Mouse (Mus musculus): ENCODE data around the gene Card9.
A peak's percentile ranks its signal among the peaks of the same experiment; 100 is the strongest.

Gene Card9

GRCm38 (mm10) chr2:26360772-26361171 is at the start of gene Card9:
Gene Card9, minus strand, starts transcription at chr2:26360918.
- DNase-seq (ENCODE audit: low read depth, low spot score), result no peak

GRCm38 (mm10) chr2:26410091-26410490 is 49.4 kb upstream of the Card9 start:
- no peak for DNase-seq (ENCODE audit: low read depth, low spot score)

More at GRCm38 (mm10) chr2:26360772-26361171, at the start of gene Card9:
- H3K36me3 ChIP-seq (ENCODE audit: control insufficient read depth, insufficient read depth, low read length, poor library complexity, severe bottlenecking), result 0 out of 2 replicates have a peak, but pooled peaks cover 2% of the 10 kb centered on the region
- no peaks in the 10 kb centered on the region for H3K27me3 ChIP-seq (ENCODE audit: control insufficient read depth, insufficient read depth, low read length, poor library complexity, severe bottlenecking)

GRCm38 (mm10) chr2:26409362-26409761 is 48.6 kb upstream of the Card9 start:
- Histone ChIP-seq H3K36me3 (ENCODE audit: control insufficient read depth, insufficient read depth, low read length, poor library complexity, severe bottlenecking) (no peaks in the 10 kb centered on the region; the same call in none of the 2 replicates), H3K27me3 (ENCODE audit: control insufficient read depth, insufficient read depth, low read length, poor library complexity, severe bottlenecking) (no peaks in the 10 kb centered on the region)
- no peak for DNase-seq (ENCODE audit: low read depth, low spot score)

More at GRCm38 (mm10) chr2:26410091-26410490, 49.4 kb upstream of the Card9 start:
- Histone ChIP-seq H3K27me3 (ENCODE audit: control insufficient read depth, insufficient read depth, low read length, poor library complexity, severe bottlenecking) (no peaks in the 10 kb centered on the region), H3K36me3 (ENCODE audit: control insufficient read depth, insufficient read depth, low read length, poor library complexity, severe bottlenecking) (no peaks in the 10 kb centered on the region; the same call in none of the 2 replicates)

- Histone ChIP-seq H3K36me3 (ENCODE audit: control insufficient read depth, insufficient read depth, low read length, poor library complexity, severe bottlenecking) (no peaks in the 10 kb centered on the region; the same call in 1 of the 2 replicates), H3K27me3 (ENCODE audit: control insufficient read depth, insufficient read depth, low read length, poor library complexity, severe bottlenecking) (no peaks in the 10 kb centered on the region)
- peak; percentile 96 for DNase-seq (ENCODE audit: low read depth, low spot score)
Observed at GRCm38 (mm10) chr2:26408515-26409356, 48.0 kb upstream of the Card9 start, which contains the start of gene Inpp5e. Gene Inpp5e, minus strand, starts transcription at chr2:26409203.

GRCm38 (mm10) chr2:26403306-26403705 is 42.6 kb upstream of the Card9 start:
- Histone ChIP-seq H3K36me3 (ENCODE audit: control insufficient read depth, insufficient read depth, low read length, poor library complexity, severe bottlenecking) (peaks cover 10% of the 10 kb centered on the region), H3K27me3 (ENCODE audit: control insufficient read depth, insufficient read depth, low read length, poor library complexity, severe bottlenecking) (no peaks in the 10 kb centered on the region)
- DNase-seq (ENCODE audit: low read depth, low spot score), result no peak

GRCm38 (mm10) chr2:26402265-26402664 is 41.5 kb upstream of the Card9 start:
- no peaks in the 10 kb centered on the region for H3K27me3 ChIP-seq (ENCODE audit: control insufficient read depth, insufficient read depth, low read length, poor library complexity, severe bottlenecking)
- no peak for DNase-seq (ENCODE audit: low read depth, low spot score)
- H3K36me3 ChIP-seq (ENCODE audit: control insufficient read depth, insufficient read depth, low read length, poor library complexity, severe bottlenecking), result peaks cover 11% of the 10 kb centered on the region

- Histone ChIP-seq H3K27me3 (ENCODE audit: control insufficient read depth, insufficient read depth, low read length, poor library complexity, severe bottlenecking) (no peaks in the 10 kb centered on the region), H3K36me3 (ENCODE audit: control insufficient read depth, insufficient read depth, low read length, poor library complexity, severe bottlenecking) (peaks cover 11% of the 10 kb centered on the region)
- DNase-seq (ENCODE audit: low read depth, low spot score), result no peak
Observed at GRCm38 (mm10) chr2:26401023-26401422, 40.3 kb upstream of the Card9 start.

- Histone ChIP-seq H3K36me3 (ENCODE audit: control insufficient read depth, insufficient read depth, low read length, poor library complexity, severe bottlenecking) (peaks cover 12% of the 10 kb centered on the region), H3K27me3 (ENCODE audit: control insufficient read depth, insufficient read depth, low read length, poor library complexity, severe bottlenecking) (no peaks in the 10 kb centered on the region)
- DNase-seq (ENCODE audit: low read depth, low spot score), result no peak
Observed at GRCm38 (mm10) chr2:26400296-26400695, 39.6 kb upstream of the Card9 start.

GRCm38 (mm10) chr2:26399647-26400046 is 38.9 kb upstream of the Card9 start:
- no peak for DNase-seq (ENCODE audit: low read depth, low spot score)
- H3K27me3 ChIP-seq (ENCODE audit: control insufficient read depth, insufficient read depth, low read length, poor library complexity, severe bottlenecking), result no peaks in the 10 kb centered on the region
- H3K36me3 ChIP-seq (ENCODE audit: control insufficient read depth, insufficient read depth, low read length, poor library complexity, severe bottlenecking), result peaks cover 15% of the 10 kb centered on the region

GRCm38 (mm10) chr2:26398978-26399377 is 38.3 kb upstream of the Card9 start:
- Histone ChIP-seq H3K36me3 (ENCODE audit: control insufficient read depth, insufficient read depth, low read length, poor library complexity, severe bottlenecking) (peaks cover 19% of the 10 kb centered on the region), H3K27me3 (ENCODE audit: control insufficient read depth, insufficient read depth, low read length, poor library complexity, severe bottlenecking) (no peaks in the 10 kb centered on the region)
- no peak for DNase-seq (ENCODE audit: low read depth, low spot score)

GRCm38 (mm10) chr2:26391617-26392016 is 30.9 kb upstream of the Card9 start:
- H3K27me3 ChIP-seq (ENCODE audit: control insufficient read depth, insufficient read depth, low read length, poor library complexity, severe bottlenecking), result no peaks in the 10 kb centered on the region
- peaks cover 25% of the 10 kb centered on the region for H3K36me3 ChIP-seq (ENCODE audit: control insufficient read depth, insufficient read depth, low read length, poor library complexity, severe bottlenecking)
- DNase-seq (ENCODE audit: low read depth, low spot score), result no peak

GRCm38 (mm10) chr2:26390954-26391353 is 30.2 kb upstream of the Card9 start:
- Histone ChIP-seq H3K27me3 (ENCODE audit: control insufficient read depth, insufficient read depth, low read length, poor library complexity, severe bottlenecking) (no peaks in the 10 kb centered on the region), H3K36me3 (ENCODE audit: control insufficient read depth, insufficient read depth, low read length, poor library complexity, severe bottlenecking) (peaks cover 28% of the 10 kb centered on the region)
- no peak for DNase-seq (ENCODE audit: low read depth, low spot score)

GRCm38 (mm10) chr2:26389154-26389690 is 28.5 kb upstream of the Card9 start, which contains the start of the genes Entr1 and Pmpca:
Gene Entr1, minus strand, starts transcription at chr2:26389316.
Gene Pmpca, plus strand, starts transcription at chr2:26389339.
- H3K36me3 ChIP-seq (ENCODE audit: control insufficient read depth, insufficient read depth, low read length, poor library complexity, severe bottlenecking), result peaks cover 27% of the 10 kb centered on the region
- peak; percentile 88 for DNase-seq (ENCODE audit: low read depth, low spot score)
- H3K27me3 ChIP-seq (ENCODE audit: control insufficient read depth, insufficient read depth, low read length, poor library complexity, severe bottlenecking), result no peaks in the 10 kb centered on the region

GRCm38 (mm10) chr2:26388682-26389153 is 28.0 kb upstream of the Card9 start:
- DNase-seq (ENCODE audit: low read depth, low spot score), result no peak
- peaks cover 26% of the 10 kb centered on the region for H3K36me3 ChIP-seq (ENCODE audit: control insufficient read depth, insufficient read depth, low read length, poor library complexity, severe bottlenecking)
- no peaks in the 10 kb centered on the region for H3K27me3 ChIP-seq (ENCODE audit: control insufficient read depth, insufficient read depth, low read length, poor library complexity, severe bottlenecking)

GRCm38 (mm10) chr2:26387713-26388112 is 27.0 kb upstream of the Card9 start:
- DNase-seq (ENCODE audit: low read depth, low spot score), result no peak
- Histone ChIP-seq H3K36me3 (ENCODE audit: control insufficient read depth, insufficient read depth, low read length, poor library complexity, severe bottlenecking) (peaks cover 19% of the 10 kb centered on the region), H3K27me3 (ENCODE audit: control insufficient read depth, insufficient read depth, low read length, poor library complexity, severe bottlenecking) (no peaks in the 10 kb centered on the region)
